Mouse (Mus musculus) thymus, adult 2 months (tissue): ENCODE measurements at regions not wholly inside any gene's neighbourhood (a gene's known extent, or its start where the extent isn't known, plus 50 kb on each side); places are given as distances from the start of the nearest gene placed in this dataset.

Experiments
- CTCF ChIP-seq: fragments of 200-500 bp; IDR thresholded peaks from 2 replicates; pipeline ENCODE4 v1.5.1; 2012; ENCODE audit warnings: mild to moderate bottlenecking, control low read depth, low read length, moderate library complexity, borderline replicate concordance; ENCODE audit not compliant: control insufficient read depth, poor library complexity, insufficient read depth; ENCODE audit errors: extremely low read depth
- POLR2A ChIP-seq: fragments of 200-500 bp; IDR thresholded peaks from 2 replicates; pipeline ENCODE4 v1.6.1; 2012; ENCODE audit warnings: mild to moderate bottlenecking, low read length, control low read depth, moderate library complexity; ENCODE audit not compliant: control insufficient read depth, poor library complexity, insufficient read depth; ENCODE audit errors: extremely low read depth

GRCm38 (mm10) chr9:61187713-61188399 is 184.3 kb upstream of the Tle3 start:
- TF ChIP-seq POLR2A (no peak), CTCF (no peak)
